Mouse (Mus musculus): ENCODE data around the gene Kcnc1. TPM values are rescaled to one million over a fixed set of nuclear protein-coding genes. Genes with fewer than 3 reads are reported as not detected.

Gene Kcnc1
- total RNA-seq, 2 experiments from 2014 or later, result 120 TPM

- no peak for DNase-seq (ENCODE audit: low spot score in 2 of 2)
- no peak for TF ChIP-seq CTCF (conservative IDR thresholded peaks at IDR 0.05)
- Histone ChIP-seq H3K27ac (0 out of 2 replicates have a peak overlapping the region, but pooled peaks have one; percentile 20), H3K4me3 (no peak overlapping the region)
These were observed 21.2 kb downstream of the Kcnc1 start for GRCm38 (mm10) chr7:46417467-46417866.

GRCm38 (mm10) chr7:46418102-46418622 lies 21.9 kb downstream of the Kcnc1 start:
- no peak overlapping the region for H3K4me3 ChIP-seq
- no peak for TF ChIP-seq CTCF (conservative IDR thresholded peaks at IDR 0.05)
- no peak for DNase-seq (ENCODE audit: low spot score in 2 of 2)
- H3K27ac ChIP-seq, result peak overlapping the region; percentile 72

- no peak for TF ChIP-seq CTCF (conservative IDR thresholded peaks at IDR 0.05)
These were observed 25.2 kb downstream of the Kcnc1 start for GRCm38 (mm10) chr7:46421535-46421934.

GRCm38 (mm10) chr7:46422052-46422763 lies 25.9 kb downstream of the Kcnc1 start:
- TF ChIP-seq CTCF (conservative IDR thresholded peaks at IDR 0.05), result no peak
- DNase-seq (ENCODE audit: low spot score in 2 of 2), result peak in 1 of 2 experiments; percentile 80
- Histone ChIP-seq H3K27ac (peak overlapping the region; percentile 92), H3K4me3 (peak overlapping the region; percentile 29; the same call in 1 of the 2 replicates)

More at GRCm38 (mm10) chr7:46421535-46421934, 25.2 kb downstream of the Kcnc1 start:
- Histone ChIP-seq H3K27ac (peak overlapping the region; percentile 92), H3K4me3 (no peak overlapping the region)
- no peak for DNase-seq (ENCODE audit: low spot score in 2 of 2)

GRCm38 (mm10) chr7:46422764-46423412 lies 26.6 kb downstream of the Kcnc1 start:
- H3K4me3 ChIP-seq, result peak overlapping the region; percentile 29; the same call in 1 of the 2 replicates
- DNase-seq (ENCODE audit: low spot score in 2 of 2), result peak; percentile 82
- TF ChIP-seq CTCF (conservative IDR thresholded peaks at IDR 0.05), result peak; percentile 77
- peak overlapping the region; percentile 92 for H3K27ac ChIP-seq

GRCm38 (mm10) chr7:46423951-46424350 lies 27.7 kb downstream of the Kcnc1 start:
- DNase-seq (ENCODE audit: low spot score in 2 of 2), result no peak
- Histone ChIP-seq H3K27ac (peak overlapping the region; percentile 92; the same call in 1 of the 2 replicates), H3K4me3 (no peak overlapping the region)
- no peak for TF ChIP-seq CTCF (conservative IDR thresholded peaks at IDR 0.05)

- no peak for TF ChIP-seq CTCF (conservative IDR thresholded peaks at IDR 0.05)
- Histone ChIP-seq H3K27ac (peak overlapping the region; percentile 53; the same call in 1 of the 2 replicates), H3K4me3 (no peak overlapping the region)
- no peak for DNase-seq (ENCODE audit: low spot score in 2 of 2)
These were observed 28.7 kb downstream of the Kcnc1 start for GRCm38 (mm10) chr7:46425012-46425411.

GRCm38 (mm10) chr7:46433874-46434273 lies 37.6 kb downstream of the Kcnc1 start:
- H3K4me3 ChIP-seq, result no peak overlapping the region
- no peak overlapping the region for H3K27ac ChIP-seq
- TF ChIP-seq CTCF (conservative IDR thresholded peaks at IDR 0.05), result no peak
- no peak for DNase-seq (ENCODE audit: low spot score in 2 of 2)

- Histone ChIP-seq H3K4me3 (no peak overlapping the region), H3K27ac (no peak overlapping the region)
- DNase-seq (ENCODE audit: low spot score in 2 of 2), result no peak
- peak; percentile 58 for TF ChIP-seq CTCF (conservative IDR thresholded peaks at IDR 0.05)
These were observed 39.5 kb downstream of the Kcnc1 start for GRCm38 (mm10) chr7:46435833-46436232.

- DNase-seq (ENCODE audit: low spot score in 2 of 2), result no peak
- Histone ChIP-seq H3K27ac (peak overlapping the region; percentile 39; the same call in 1 of the 2 replicates), H3K4me3 (no peak overlapping the region)
- no peak for TF ChIP-seq CTCF (conservative IDR thresholded peaks at IDR 0.05)
These were observed 42.3 kb downstream of the Kcnc1 start for GRCm38 (mm10) chr7:46438537-46439141.

- H3K27ac ChIP-seq, result no peak overlapping the region
- TF ChIP-seq CTCF (conservative IDR thresholded peaks at IDR 0.05), result no peak
- H3K4me3 ChIP-seq, result no peak overlapping the region
- DNase-seq (ENCODE audit: low spot score in 2 of 2), result no peak
These were observed 46.9 kb downstream of the Kcnc1 start for GRCm38 (mm10) chr7:46443163-46443562.

GRCm38 (mm10) chr7:46445896-46446295 lies 49.6 kb downstream of the Kcnc1 start:
- Histone ChIP-seq H3K27ac (no peak overlapping the region), H3K4me3 (no peak overlapping the region)
- no peak for DNase-seq (ENCODE audit: low spot score in 2 of 2)
- no peak for TF ChIP-seq CTCF (conservative IDR thresholded peaks at IDR 0.05)
